Mouse (Mus musculus) heart, adult 11 months (tissue): ENCODE results near the gene Armc7.
A peak's percentile ranks its signal among the peaks of the same experiment; 100 is the strongest.
"Not testable (repeated sequence)": the region's sequence is repeated elsewhere in the genome, so short reads cannot be mapped to it uniquely, and the experiment has no call there.

Experiments used
- DNase-seq: peaks from one replicate; pipeline ENCODE4 v3.0.0; 2022

Gene Armc7

DNA sequence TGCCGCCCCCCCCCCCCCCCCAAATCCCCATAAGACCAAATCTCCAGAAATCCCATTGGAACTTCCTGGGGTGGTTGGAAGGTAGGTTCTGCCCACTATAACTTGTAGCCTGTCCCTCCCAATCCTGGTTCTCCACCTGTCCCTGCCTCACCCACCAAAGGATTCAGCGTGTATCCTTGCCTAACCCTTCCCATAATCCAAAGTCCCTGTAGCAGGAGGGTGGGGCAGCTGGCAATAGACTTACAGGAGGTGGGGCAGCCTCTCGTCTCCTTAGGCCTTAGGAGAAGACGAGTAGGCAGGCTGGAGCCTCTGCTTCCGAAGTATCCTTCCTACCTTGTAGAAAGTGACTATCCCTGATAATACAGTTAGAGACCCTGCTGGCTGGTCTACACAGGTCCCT is 19.3 kb upstream of the Armc7 start:
- DNase-seq, result peak; percentile 70

DNA sequence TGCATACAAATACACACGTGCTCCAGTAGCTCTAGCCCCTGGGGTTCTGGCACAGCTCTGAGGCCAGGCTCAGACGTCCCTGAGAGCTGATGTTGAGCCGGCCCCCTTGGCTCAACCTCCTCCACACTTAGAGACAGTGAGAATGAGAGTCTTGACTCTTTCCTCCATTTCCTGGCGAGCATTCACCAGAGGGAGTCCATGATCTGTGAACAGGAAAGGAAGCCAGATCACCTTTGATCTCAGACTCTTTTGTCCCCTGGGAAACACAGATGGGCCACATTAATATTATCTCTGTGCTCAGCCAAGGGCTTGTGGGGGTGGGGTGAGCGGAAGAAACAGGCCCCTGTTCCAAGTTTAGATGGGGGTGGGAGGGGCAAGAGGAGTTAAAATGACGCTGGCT is 18.1 kb upstream of the Armc7 start:
- peak; percentile 93 for DNase-seq

GRCm38 (mm10) chr11:115460976-115461375 is 14.5 kb upstream of the Armc7 start:
- peak; percentile 81 for DNase-seq

DNA sequence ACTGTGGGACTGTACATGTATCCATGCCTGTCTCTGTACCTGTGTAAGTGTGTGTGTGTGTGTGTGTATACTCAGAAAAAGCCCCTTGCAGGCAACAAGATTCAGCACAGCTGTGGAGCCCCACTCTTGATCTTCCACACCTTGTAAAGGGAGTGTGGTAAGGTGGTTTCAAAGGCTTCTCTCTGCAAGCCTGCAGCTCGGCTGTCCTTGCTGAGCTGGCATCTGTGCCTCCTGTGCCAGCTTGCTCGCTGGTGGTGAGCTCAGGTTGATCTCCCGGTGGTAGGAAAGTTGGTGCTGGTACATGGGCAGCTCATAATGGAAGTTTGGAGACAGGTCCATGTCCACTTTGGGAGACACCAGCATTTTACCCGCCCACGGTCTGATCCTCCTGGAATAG is 13.6 kb upstream of the Armc7 start:
- DNase-seq, result no peak

GRCm38 (mm10) chr11:115462243-115462891 is 13.1 kb upstream of the Armc7 start, which contains the start of gene Slc16a5:
Slc16a5 (plus strand) TSS chr11:115462474.
- DNase-seq, result no peak

- no peak for DNase-seq
These were observed 12.1 kb upstream of the Armc7 start for GRCm38 (mm10) chr11:115463397-115463796.

DNA sequence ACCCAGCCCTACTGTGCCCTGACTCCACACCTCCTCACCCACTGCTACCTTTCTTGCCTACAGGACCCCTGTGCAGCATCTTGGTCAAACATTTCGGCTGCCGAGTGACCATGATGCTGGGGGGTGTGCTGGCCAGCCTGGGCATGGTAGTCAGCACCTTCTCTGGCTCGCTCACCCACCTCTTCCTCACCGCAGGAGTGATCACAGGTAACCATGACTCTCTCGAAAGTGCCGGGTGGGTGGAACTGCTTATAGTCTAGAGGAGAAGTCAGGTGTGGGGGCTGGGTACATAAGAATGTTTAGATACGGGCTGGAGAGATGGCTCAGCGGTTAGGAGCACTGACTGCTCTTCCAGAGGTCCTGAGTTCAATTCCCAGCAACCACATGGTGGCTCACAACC is 10.6 kb upstream of the Armc7 start:
- peak; percentile 86 for DNase-seq

GRCm38 (mm10) chr11:115467217-115467618 is 8.2 kb upstream of the Armc7 start:
- DNase-seq, result peak; percentile 82

DNA sequence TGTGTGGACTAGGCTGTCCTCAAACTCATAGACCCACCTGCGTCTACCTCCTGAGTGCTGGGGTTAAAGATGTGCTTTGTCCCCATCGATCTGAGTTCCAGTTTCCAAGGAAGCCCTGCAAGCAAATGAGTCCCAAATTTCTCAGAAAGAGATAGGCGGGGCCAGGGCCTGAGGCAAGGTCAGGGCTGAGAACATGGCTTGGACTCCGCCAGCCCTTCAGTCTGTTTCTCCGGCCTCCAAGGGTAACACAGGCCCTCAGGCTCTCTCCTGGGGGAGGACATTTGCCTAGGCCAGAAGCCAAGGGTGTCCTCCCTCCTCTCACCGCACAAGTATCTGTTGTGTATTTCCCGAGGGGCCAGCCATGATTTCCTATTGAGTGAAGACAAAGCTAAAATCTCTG is 3.3 kb upstream of the Armc7 start:
- DNase-seq, result peak; percentile 97

DNA sequence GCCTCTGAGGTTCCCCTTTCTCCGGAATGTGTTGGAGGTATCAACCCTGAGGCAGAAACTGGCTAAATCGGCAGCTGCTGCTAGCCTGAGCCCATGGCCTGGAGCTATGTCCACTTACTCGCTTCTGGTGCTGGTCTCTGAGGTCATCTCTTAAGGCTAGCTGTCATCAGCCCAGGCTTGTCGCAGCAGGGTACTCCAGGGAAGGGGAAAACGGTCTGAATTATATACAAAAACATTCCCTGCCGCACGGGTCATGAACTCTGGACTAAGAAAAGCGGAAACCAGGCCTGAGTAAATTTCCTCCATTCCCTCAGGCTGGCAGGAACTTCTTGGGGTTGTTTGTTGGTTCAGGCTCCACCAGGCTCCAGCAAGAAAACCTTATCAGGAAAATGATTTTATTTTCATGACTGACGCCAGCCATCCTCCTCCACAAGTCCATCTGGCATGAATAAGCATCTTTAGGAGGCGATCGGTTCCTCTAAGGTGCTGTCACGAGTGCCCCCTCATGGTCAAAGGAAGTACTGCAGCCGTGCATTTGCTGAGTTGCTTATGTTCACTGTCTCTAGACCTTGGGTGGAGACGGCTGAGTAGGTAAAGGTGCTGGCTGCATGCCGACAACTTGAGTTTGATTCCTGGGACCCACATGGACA is 1.7 kb upstream of the Armc7 start:
- peak; percentile 99 for DNase-seq

GRCm38 (mm10) chr11:115475758-115476237 is 331 bp downstream of the Armc7 start:
- DNase-seq, result no peak

GRCm38 (mm10) chr11:115476630-115477029 is 1.2 kb downstream of the Armc7 start:
- not testable (repeated sequence) for DNase-seq

GRCm38 (mm10) chr11:115477388-115477787 is 1.9 kb downstream of the Armc7 start:
- not testable (repeated sequence) for DNase-seq

- DNase-seq, result no peak
These were observed 3.0 kb downstream of the Armc7 start for GRCm38 (mm10) chr11:115478296-115478938.

- no peak for DNase-seq
These were observed 6.2 kb downstream of the Armc7 start for GRCm38 (mm10) chr11:115481553-115482259.

GRCm38 (mm10) chr11:115483278-115483677 is 7.8 kb downstream of the Armc7 start:
- DNase-seq, result peak; percentile 91

DNA sequence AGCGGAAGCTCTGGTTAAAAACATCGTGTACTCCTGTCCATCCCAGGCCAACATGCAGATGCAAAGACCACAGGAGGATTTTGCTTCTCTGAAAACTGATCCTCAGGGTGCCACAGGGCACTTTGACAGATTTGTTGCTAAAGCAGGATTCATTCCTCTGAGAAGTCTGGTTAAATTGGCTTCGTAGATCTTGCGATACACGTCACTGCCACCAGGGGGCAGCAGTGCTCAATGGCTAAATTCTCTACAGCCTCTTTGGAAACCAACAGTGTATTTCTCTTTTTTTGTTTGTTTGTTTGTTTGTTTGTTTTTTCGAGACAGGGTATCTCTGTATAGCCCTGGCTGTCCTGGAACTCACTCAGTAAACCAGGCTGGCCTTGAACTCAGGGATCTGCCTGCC is 8.3 kb downstream of the Armc7 start:
- peak; percentile 91 for DNase-seq

- DNase-seq, result no peak
These were observed 9.7 kb downstream of the Armc7 start for GRCm38 (mm10) chr11:115485155-115485554.

DNA sequence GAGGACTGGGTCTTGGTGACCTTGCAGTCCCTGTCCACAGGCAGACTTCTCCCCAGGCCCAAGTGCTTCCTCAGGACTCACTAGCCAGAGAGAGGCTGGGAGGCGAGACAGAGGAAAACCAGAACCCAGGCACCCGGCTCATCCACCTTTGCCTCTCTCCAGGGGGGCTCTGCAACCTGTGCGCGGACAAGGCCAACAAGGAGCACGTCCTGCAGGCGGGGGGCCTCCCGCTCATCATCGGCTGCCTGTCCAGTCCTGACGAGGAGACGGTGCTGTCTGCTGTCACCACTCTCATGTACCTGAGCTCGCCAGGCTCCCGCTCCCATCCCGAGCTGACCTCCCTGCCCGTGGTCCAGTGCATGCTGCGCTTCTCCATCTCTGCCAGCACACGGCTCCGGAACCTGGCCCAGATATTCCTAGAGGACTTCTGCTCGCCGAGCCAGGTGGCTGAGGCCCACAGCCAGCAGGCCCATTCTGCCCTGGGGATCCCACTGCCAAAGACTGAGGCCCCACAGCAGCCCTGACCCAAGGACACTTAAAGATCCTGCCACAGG is 13.2 kb downstream of the Armc7 start:
- peak; percentile 92 for DNase-seq

GRCm38 (mm10) chr11:115490441-115491355 is 15.2 kb downstream of the Armc7 start:
- DNase-seq, result peak; percentile 94

- peak; percentile 99 for DNase-seq
These were observed 16.1 kb downstream of the Armc7 start, which contains the start of gene Nt5c for GRCm38 (mm10) chr11:115491356-115492083. Nt5c (minus strand) TSS chr11:115491862.
